Mouse (Mus musculus) intestine, embryonic 15.5 days (tissue): Measurements from ENCODE around the gene Secisbp2. TPM values are rescaled to one million over a fixed set of nuclear protein-coding genes. Genes with fewer than 3 reads are reported as not detected.

Experiments
- ATAC-seq: fragments of 200-750 bp; cut with Nextera tagmentation; 2 replicates; pipeline ENCODE4 v1.8.0; 2017; ENCODE audit warnings: moderate TSS enrichment, moderate library complexity
- H3K27ac ChIP-seq: fragments of 300-500 bp; sonication (generic); 2 replicates; pipeline ENCODE4 v1.5.1; 2015; ENCODE audit warnings: mild to moderate bottlenecking, inconsistent platforms
- H3K27me3 ChIP-seq: fragments of 300-500 bp; sonication (generic); replicated peaks from 2 replicates; pipeline ENCODE4 v1.6.1; 2015; ENCODE audit warnings: inconsistent platforms
- H3K36me3 ChIP-seq: fragments of 300-500 bp; sonication (generic); 2 replicates; pipeline ENCODE4 v1.6.1; 2015; ENCODE audit warnings: inconsistent platforms
- H3K4me1 ChIP-seq: fragments of 300-500 bp; sonication (generic); replicated peaks from 2 replicates; pipeline ENCODE4 v1.6.1; 2015; ENCODE audit warnings: inconsistent platforms
- H3K4me2 ChIP-seq: fragments of 300-500 bp; sonication (generic); replicated peaks from 2 replicates; pipeline ENCODE4 v1.6.1; 2015; ENCODE audit warnings: mild to moderate bottlenecking, inconsistent platforms
- H3K4me3 ChIP-seq: fragments of 300-500 bp; sonication (generic); replicated peaks from 2 replicates; pipeline ENCODE4 v1.5.1; 2015; ENCODE audit warnings: inconsistent platforms
- H3K9ac ChIP-seq: fragments of 300-500 bp; sonication (generic); 2 replicates; pipeline ENCODE4 v1.6.1; 2015; ENCODE audit warnings: inconsistent platforms
- H3K9me3 ChIP-seq: fragments of 300-500 bp; sonication (generic); 2 replicates; pipeline ENCODE4 v1.6.1; 2016; ENCODE audit warnings: inconsistent platforms
- WGBS: fragments of 180-500 bp; shearing (Covaris S2); methylation state at CpG from one replicate; pipeline ENCODE4 v1.1.7; 2015; 5-methylcytosine and 5-hydroxymethylcytosine counted together
- polyA plus RNA-seq: library from polyadenylated mRNA; unstranded; fragments of >200 nt; fragmentation: Nextera tagmentation; extraction: Ambion mirVana; gene quantifications from 2 replicates; pipeline ENCODE4 v1.2.1, GENCODE M21; 2015

Secisbp2 gene
- polyA plus RNA-seq, 1 experiment from 2014 or later: 28.0 TPM

DNA sequence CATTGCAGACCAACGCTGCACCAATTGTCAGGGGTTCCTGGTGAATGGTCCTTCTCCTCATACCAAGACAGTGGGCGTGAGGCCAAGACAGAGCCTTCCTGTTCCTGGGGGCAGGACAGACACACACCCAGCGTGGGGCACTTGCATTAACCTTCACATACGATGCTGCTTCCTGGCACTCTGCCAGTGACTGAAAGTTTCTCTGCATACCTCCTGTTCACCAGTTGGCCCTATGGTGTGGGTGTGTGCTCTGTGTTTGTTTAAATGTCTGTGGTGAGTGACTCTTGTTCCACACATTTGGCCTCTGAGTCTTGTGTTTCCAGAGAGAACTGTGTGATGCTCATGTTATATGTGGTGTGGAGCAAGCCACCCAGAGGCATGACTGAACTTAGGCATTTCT, 25.1 kb downstream of the Secisbp2 start:
- ATAC-seq: no peak
- no peaks in the 10 kb centered on the region for H3K4me1 ChIP-seq
- H3K9ac ChIP-seq: no peak overlapping the region
- no peak overlapping the region for H3K27ac ChIP-seq
- peaks cover 54% of the 10 kb centered on the region for H3K36me3 ChIP-seq
- no peaks in the 10 kb centered on the region for H3K27me3 ChIP-seq
- no peaks in the 10 kb centered on the region for H3K9me3 ChIP-seq
- no peak overlapping the region for H3K4me2 ChIP-seq
- no peak overlapping the region for H3K4me3 ChIP-seq
- 67% methylated on average over 4 of the region's 4 CpGs for WGBS

DNA sequence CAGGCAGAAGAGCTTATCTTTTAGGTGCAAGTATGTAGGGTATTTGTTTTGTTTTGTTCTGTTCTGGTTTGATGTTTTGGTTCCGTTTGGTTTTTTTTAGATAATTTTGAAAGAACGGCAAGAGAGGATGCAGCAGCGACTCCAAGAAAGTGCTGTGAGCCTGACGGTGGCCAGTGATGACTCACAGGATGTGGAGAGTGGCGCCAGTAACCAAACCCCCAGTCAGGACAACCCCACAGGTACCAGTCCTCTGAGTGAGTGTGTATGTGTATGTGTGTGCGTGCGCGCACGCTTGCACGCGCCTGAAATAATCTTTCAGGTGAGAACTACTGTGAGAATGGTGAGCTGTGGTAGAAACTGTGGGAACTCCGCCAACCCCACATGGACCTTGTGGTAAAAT, 25.5 kb downstream of the Secisbp2 start:
- H3K4me1 ChIP-seq: no peaks in the 10 kb centered on the region
- H3K9me3 ChIP-seq: no peaks in the 10 kb centered on the region
- H3K4me3 ChIP-seq: no peak overlapping the region
- WGBS: 95% methylated on average over 12 of the region's 12 CpGs
- ATAC-seq: no peak
- H3K9ac ChIP-seq: no peak overlapping the region
- H3K4me2 ChIP-seq: no peak overlapping the region
- H3K27me3 ChIP-seq: no peaks in the 10 kb centered on the region
- no peak overlapping the region for H3K27ac ChIP-seq
- peaks cover 55% of the 10 kb centered on the region for H3K36me3 ChIP-seq

DNA sequence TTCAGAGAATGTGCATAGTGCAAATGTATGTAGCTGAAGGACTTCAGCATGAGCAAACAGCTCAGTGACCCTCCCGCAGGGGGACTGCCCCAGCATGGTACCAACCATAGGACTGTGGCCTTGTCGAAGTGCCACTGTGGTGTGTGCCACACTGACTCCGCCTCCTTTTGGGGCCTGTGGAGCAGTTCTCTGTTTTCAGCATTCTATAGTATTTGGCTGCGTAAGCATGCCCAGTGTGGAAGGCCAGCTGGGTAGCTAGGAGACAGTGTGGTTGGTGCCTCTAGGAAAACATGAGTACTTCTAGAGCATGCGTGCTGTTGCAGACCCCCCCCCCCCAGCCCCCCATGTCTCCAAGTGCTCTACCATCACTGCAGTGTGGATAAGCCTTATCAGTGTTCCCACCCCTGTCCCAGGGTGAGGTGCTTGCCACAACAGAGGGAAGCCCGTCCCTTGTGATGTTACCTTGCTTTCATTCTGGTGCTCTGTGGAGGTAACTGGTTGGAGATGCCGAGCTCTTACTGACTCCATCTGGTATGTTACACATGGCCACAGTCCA, 26.2 kb downstream of the Secisbp2 start:
- no peaks in the 10 kb centered on the region for H3K27me3 ChIP-seq
- no peaks in the 10 kb centered on the region for H3K4me1 ChIP-seq
- WGBS: 96% methylated on average over 7 of the region's 7 CpGs
- no peak overlapping the region for H3K27ac ChIP-seq
- H3K9ac ChIP-seq: no peak overlapping the region
- peaks cover 59% of the 10 kb centered on the region for H3K36me3 ChIP-seq
- no peak for ATAC-seq
- no peaks in the 10 kb centered on the region for H3K9me3 ChIP-seq
- no peak overlapping the region for H3K4me2 ChIP-seq
- no peak overlapping the region for H3K4me3 ChIP-seq

DNA sequence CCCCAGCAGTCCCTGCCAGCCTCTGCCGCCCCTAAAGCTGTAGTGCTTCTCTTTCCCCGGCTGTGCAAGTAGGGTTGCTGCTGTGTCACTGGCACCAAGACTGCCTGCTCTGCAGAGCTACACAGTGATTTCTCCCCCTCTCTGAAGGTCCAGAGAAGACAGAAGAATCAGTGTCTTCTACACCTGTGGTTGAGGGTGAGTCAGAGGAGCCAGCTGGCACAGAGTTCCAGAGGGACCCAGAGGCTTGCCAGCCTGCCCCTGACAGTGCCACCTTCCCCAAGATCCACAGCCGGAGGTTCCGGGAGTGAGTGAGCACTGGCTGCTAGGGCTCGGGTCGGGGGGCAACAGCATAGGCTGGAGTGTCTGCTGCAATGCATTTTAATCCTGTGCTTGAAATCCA, 27.2 kb downstream of the Secisbp2 start:
- peaks cover 64% of the 10 kb centered on the region for H3K36me3 ChIP-seq
- no peaks in the 10 kb centered on the region for H3K4me1 ChIP-seq
- H3K4me3 ChIP-seq: no peak overlapping the region
- no peak for ATAC-seq
- H3K9me3 ChIP-seq: no peaks in the 10 kb centered on the region
- 94% methylated on average over 6 of the region's 6 CpGs for WGBS
- no peak overlapping the region for H3K4me2 ChIP-seq
- H3K9ac ChIP-seq: no peak overlapping the region
- H3K27ac ChIP-seq: no peak overlapping the region
- no peaks in the 10 kb centered on the region for H3K27me3 ChIP-seq

DNA sequence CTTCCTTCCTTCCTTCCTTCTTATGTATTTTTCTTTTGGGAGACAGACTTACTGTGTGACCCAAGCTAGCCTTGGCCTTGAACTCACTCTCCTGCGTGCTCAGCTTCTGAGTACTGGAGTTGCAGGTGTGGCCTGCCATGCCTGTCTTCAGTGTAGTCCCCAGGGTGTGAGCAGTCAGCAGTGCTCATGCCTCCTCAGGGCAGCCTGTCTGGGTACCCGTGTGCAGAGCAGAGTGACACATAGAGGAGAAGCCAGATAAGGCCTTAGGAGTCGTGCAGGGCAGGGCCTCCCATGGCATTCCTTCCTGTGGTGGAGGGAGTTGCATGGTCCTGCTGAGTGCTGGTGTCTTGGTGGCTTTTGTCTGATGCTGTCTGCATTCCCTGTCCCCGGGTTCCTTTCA, 27.8 kb downstream of the Secisbp2 start:
- Histone ChIP-seq H3K4me1 (no peaks in the 10 kb centered on the region), H3K4me2 (no peak overlapping the region), H3K9ac (no peak overlapping the region), H3K27ac (no peak overlapping the region), H3K27me3 (no peaks in the 10 kb centered on the region), H3K9me3 (no peaks in the 10 kb centered on the region), H3K4me3 (no peak overlapping the region), H3K36me3 (peaks cover 58% of the 10 kb centered on the region)
- no peak for ATAC-seq
- 83% methylated on average over 4 of the region's 4 CpGs for WGBS

DNA sequence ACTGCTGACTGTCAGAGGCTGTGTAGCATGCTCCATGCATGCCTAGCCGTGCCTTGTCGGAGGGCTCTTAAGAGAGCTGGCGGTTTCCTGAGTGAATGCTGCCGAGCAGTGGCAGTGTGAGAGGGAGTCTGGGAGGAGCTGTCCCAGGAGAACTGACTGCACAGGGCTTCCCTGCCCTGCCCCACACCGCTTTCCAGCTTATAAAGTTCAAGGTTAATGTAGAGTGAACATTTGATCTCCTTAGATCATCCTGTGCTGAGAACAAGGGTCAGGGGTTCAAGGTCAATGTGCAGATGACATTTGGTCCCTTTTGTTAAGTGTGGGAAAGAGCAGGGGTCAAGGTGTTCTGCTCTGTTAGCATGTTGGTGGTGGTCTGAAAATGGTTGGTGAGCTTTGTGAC, 29.6 kb downstream of the Secisbp2 start:
- Histone ChIP-seq H3K27ac (no peak overlapping the region), H3K36me3 (peaks cover 49% of the 10 kb centered on the region), H3K27me3 (no peaks in the 10 kb centered on the region), H3K4me3 (no peak overlapping the region), H3K9me3 (no peaks in the 10 kb centered on the region), H3K4me1 (no peaks in the 10 kb centered on the region), H3K9ac (no peak overlapping the region), H3K4me2 (no peak overlapping the region)
- ATAC-seq: no peak
- 87% methylated on average over 5 of the region's 5 CpGs for WGBS

DNA sequence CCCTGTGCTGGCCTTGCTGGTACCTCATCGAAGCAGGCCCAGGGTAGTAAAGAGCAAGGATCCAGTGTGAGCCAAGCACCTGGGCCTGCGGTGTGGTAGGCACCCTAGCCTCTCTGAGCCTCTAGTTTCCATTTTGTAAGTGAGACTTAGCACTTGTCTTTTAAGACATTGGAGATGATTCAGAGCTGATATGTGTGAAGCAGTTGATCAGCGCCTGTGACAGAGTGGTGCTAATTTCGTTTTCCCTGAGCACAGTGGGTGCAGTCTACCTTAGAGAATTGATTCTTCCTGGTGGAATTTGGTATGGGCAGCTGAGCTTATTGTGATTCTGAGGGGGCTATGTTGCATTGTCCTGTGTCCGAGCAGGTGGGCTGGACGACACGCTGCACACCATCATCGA, 30.1 kb downstream of the Secisbp2 start:
- Histone ChIP-seq H3K9ac (no peak overlapping the region), H3K4me3 (no peak overlapping the region), H3K9me3 (no peaks in the 10 kb centered on the region), H3K4me1 (no peaks in the 10 kb centered on the region), H3K27ac (no peak overlapping the region), H3K27me3 (no peaks in the 10 kb centered on the region), H3K4me2 (no peak overlapping the region), H3K36me3 (peaks cover 43% of the 10 kb centered on the region)
- ATAC-seq: no peak
- WGBS: 97% methylated on average over 8 of the region's 8 CpGs

DNA sequence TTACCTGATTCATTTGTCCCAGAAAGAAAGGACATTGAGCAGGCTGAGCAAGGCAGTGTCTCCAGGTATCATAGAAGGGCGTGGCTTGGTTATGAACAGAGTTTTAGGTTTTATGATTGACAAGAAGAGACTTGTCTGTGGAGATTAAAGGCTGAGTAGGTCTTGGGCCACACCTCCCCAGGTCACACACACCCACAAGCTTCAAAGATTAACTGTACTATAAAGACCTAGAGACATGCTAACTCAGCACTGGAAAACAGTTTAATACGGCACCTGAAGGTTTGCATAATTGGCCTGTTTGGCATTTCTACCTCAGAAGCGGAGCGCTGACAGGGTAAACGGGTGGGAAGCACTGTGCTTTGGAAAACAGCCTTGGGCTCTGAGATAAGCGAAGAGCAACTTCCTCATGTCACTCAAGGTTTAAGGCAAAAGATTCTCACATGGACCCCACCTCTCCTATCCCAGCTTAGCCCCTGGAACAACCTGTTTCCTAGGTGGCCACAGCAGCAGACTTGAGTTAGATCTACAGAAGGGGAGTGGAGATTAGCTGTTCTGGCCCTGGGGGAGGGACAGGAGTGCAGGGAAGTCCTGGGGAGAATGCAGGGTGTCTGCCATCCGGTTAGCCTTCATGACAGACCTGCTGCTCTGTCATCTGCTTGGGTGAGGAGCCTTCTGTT, 33.9 kb downstream of the Secisbp2 start:
- WGBS: 81% methylated on average over 7 of the region's 7 CpGs
- peak; percentile 74 for ATAC-seq
- Histone ChIP-seq H3K9ac (no peak overlapping the region), H3K27me3 (no peaks in the 10 kb centered on the region), H3K4me3 (no peak overlapping the region), H3K9me3 (no peaks in the 10 kb centered on the region), H3K4me2 (no peak overlapping the region), H3K4me1 (no peaks in the 10 kb centered on the region), H3K36me3 (peaks cover 30% of the 10 kb centered on the region), H3K27ac (no peak overlapping the region)

DNA sequence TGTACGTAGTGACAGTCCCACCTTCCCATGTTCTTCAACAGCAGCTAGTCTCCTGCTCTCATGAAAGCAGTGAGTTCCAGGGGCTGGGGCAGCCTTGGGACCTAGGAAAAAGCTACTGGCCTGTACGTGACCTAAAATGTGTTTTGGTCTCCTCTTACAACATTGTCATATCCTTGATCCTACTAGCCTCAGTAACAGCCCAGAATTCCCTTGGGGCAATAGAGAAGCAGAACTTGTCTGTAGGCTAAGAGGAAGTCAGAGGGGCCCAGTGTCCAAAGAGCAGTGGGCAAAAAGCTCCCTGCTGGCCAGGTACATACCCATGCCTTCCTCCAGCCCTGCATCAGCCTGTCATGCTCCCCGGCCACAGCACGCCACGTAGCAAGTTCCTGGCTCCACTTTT, 35.5 kb downstream of the Secisbp2 start:
- Histone ChIP-seq H3K4me3 (no peak overlapping the region), H3K27me3 (no peaks in the 10 kb centered on the region), H3K27ac (no peak overlapping the region), H3K4me2 (no peak overlapping the region), H3K4me1 (no peaks in the 10 kb centered on the region), H3K9ac (no peak overlapping the region), H3K9me3 (no peaks in the 10 kb centered on the region), H3K36me3 (peaks cover 18% of the 10 kb centered on the region)
- WGBS: 97% methylated on average over 5 of the region's 5 CpGs
- ATAC-seq: no peak

DNA sequence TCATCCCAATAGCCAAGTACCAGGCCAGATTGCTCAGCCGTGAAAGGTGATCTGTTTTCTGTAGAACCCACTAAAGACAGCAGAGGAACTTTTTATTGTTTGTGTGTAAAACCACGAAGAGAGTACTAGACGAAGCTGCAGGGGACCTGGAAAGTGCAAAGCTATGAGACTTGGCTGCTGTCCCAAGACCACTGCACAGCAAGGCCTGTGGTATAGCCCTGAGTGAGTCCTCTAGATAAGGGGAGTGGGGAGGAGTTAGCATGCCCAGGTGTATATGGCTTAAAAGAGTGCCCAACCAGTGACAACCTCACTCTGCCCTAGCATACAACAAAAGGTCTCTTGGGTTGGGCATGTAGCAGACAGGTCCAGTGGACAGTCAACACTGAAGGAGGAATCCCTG, 37.2 kb downstream of the Secisbp2 start:
- no peaks in the 10 kb centered on the region for H3K4me1 ChIP-seq
- no peaks in the 10 kb centered on the region for H3K9me3 ChIP-seq
- no peaks in the 10 kb centered on the region for H3K27me3 ChIP-seq
- H3K36me3 ChIP-seq: peaks cover 4% of the 10 kb centered on the region
- H3K9ac ChIP-seq: no peak overlapping the region
- ATAC-seq: no peak
- no peak overlapping the region for H3K4me2 ChIP-seq
- no peak overlapping the region for H3K4me3 ChIP-seq
- WGBS: 45% methylated on average over 3 of the region's 3 CpGs
- H3K27ac ChIP-seq: no peak overlapping the region

DNA sequence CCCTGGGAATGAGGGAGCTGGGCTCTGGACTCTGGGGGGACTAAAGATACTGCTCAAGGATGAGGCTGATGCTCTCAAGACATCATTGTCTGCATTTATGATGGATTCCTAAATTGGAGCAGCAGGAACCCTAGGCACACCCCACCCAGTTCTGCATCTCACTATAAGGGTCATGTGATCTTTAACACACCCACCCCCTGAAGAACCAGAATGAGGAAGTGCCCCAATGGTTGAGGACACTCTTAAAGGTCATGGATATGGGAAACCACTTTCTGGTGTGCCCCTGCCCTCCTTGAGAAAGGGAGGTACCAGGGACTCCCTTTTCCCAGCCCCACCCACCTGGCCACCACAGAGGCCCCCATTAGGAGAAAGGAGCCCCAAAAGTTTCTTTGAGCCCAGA, 45.0 kb downstream of the Secisbp2 start:
- H3K4me3 ChIP-seq: no peak overlapping the region
- H3K27ac ChIP-seq: no peak overlapping the region
- H3K36me3 ChIP-seq: no peaks in the 10 kb centered on the region
- no peaks in the 10 kb centered on the region for H3K27me3 ChIP-seq
- no peaks in the 10 kb centered on the region for H3K9me3 ChIP-seq
- ATAC-seq: no peak
- no peak overlapping the region for H3K9ac ChIP-seq
- no peaks in the 10 kb centered on the region for H3K4me1 ChIP-seq
- H3K4me2 ChIP-seq: no peak overlapping the region

DNA sequence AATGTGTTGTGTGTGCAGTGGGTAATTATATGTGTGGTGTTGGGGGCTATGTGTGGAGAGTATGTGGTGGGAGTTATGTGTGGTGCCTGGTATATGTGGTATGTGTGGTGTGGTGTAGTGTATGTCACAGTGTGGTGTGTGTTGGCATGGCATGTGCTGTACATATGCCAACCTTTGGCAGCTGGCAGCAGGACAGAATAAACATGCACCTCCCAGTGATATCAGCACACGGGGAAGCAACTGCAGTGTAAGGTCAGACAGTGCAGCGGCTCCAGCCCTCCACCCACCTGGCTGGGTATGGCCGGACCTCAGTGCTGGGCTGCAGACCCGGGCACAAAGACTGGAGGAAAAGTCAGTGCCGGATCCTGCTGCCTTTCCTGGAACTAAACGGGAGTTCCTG, 46.0 kb downstream of the Secisbp2 start:
- no peak for ATAC-seq
- Histone ChIP-seq H3K9ac (no peak overlapping the region), H3K4me2 (no peak overlapping the region), H3K4me1 (no peaks in the 10 kb centered on the region), H3K27me3 (no peaks in the 10 kb centered on the region), H3K4me3 (no peak overlapping the region), H3K36me3 (no peaks in the 10 kb centered on the region), H3K27ac (no peak overlapping the region), H3K9me3 (no peaks in the 10 kb centered on the region)
- 71% methylated on average over 6 of the region's 6 CpGs for WGBS

DNA sequence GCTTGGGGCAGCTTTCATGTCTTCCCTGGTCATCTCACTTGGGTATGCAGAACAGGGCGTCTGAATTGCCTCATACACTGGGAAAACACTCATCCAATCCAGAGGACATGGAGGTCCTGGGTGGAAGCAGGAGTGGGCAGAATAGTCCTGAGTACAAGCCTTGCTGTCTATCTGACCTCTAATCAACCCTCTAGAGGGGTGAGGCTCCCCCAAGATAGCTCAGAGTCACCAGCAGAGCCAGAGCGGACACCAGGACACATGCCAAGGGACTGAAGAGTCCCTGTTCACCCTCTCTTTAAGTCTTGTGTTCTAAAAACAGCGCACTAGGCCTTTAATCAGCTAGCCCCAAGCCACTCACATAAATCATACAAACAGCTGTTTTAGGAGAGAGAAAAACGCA, 46.4 kb downstream of the Secisbp2 start:
- ATAC-seq: no peak
- 59% methylated on average over 4 of the region's 4 CpGs for WGBS

More for the DNA sequence above, 46.4 kb downstream of the Secisbp2 start:
- H3K4me3 ChIP-seq: no peak overlapping the region
- H3K4me1 ChIP-seq: no peaks in the 10 kb centered on the region
- H3K4me2 ChIP-seq: no peak overlapping the region
- H3K9me3 ChIP-seq: no peaks in the 10 kb centered on the region
- H3K9ac ChIP-seq: no peak overlapping the region
- H3K36me3 ChIP-seq: no peaks in the 10 kb centered on the region
- H3K27me3 ChIP-seq: no peaks in the 10 kb centered on the region
- H3K27ac ChIP-seq: no peak overlapping the region
